Mouse (Mus musculus) kidney, adult 2 months (tissue): Measurements from ENCODE around the gene Olfr1191-ps1.
"Not testable (repeated sequence)": the region's sequence is repeated elsewhere in the genome, so short reads cannot be mapped to it uniquely, and the experiment has no call there.

Experiments used
- CTCF ChIP-seq: fragments of 200-500 bp; conservative IDR thresholded peaks from 2 replicates; pipeline ENCODE4 v1.5.1; 2011; ENCODE audit warnings: low read depth, mild to moderate bottlenecking, control low read depth, low read length, moderate library complexity, mixed read lengths; ENCODE audit not compliant: insufficient read depth, insufficient read length
- POLR2A ChIP-seq: fragments of 200-500 bp; IDR thresholded peaks from one replicate; pipeline ENCODE4 v1.6.1; 2011; ENCODE audit warnings: low read depth, low read length, control low read depth

- TF ChIP-seq CTCF, POLR2A: not testable (repeated sequence)
Measured at GRCm38 (mm10) chr2:88640242-88640641, at the start of gene Olfr1191-ps1.
